Mouse (Mus musculus) left cerebral cortex, adult 2 months (tissue): Measurements from ENCODE around the gene Tmem200a. TPM values are rescaled to one million over a fixed set of nuclear protein-coding genes. Genes with fewer than 3 reads are reported as not detected.
"Not testable (repeated sequence)": the region's sequence is repeated elsewhere in the genome, so short reads cannot be mapped to it uniquely, and the experiment has no call there.

Experiments
- DNase-seq, 2 experiments: peaks; one replicate each; pipeline ENCODE4 v3.0.0; 2021 to 2022; ENCODE audit warnings: low spot score in 2 of 2, mixed read lengths in 1 of 2; ENCODE audit errors: extremely low spot score in 1 of 2
- H3K27ac ChIP-seq: fragments of 200-600 bp; 2 replicates; pipeline ENCODE4 v1.8.1; 2022
- H3K4me3 ChIP-seq: fragments of 200-600 bp; 2 replicates; pipeline ENCODE4 v1.8.1; 2022
- CTCF ChIP-seq: fragments of 200-600 bp; IDR thresholded peaks from 2 replicates; pipeline ENCODE4 v1.8.1; 2022; ENCODE audit warnings: antibody characterized with exemption, mild to moderate bottlenecking, moderate library complexity
- intact Hi-C: fragments of 180-260 bp; cut with DNase I; formaldehyde crosslinking; loops from one replicate; pipeline ENCODE4 v1.15.1; 2025
- total RNA-seq, 2 experiments: library from RNA; stranded (reverse); gene quantifications; 2 replicates each; pipeline ENCODE4 v1.2.3; 2021

Tmem200a gene
- total RNA-seq, 2 experiments from 2014 or later, result 18.3 to 21.0 TPM

GRCm38 (mm10) chr10:25927553-25928447, 151.1 kb downstream of the Tmem200a start:
- no peak overlapping the region for H3K27ac ChIP-seq
- no peak for TF ChIP-seq CTCF
- intact Hi-C loops, result no loop called here
- DNase-seq, result no peak
- H3K4me3 ChIP-seq, result no peak overlapping the region

- intact Hi-C loops, result no loop called here
- Histone ChIP-seq H3K27ac (no peak overlapping the region), H3K4me3 (no peak overlapping the region)
- no peak for TF ChIP-seq CTCF
- no peak for DNase-seq
Measured at GRCm38 (mm10) chr10:25920640-25921278, 158.1 kb downstream of the Tmem200a start.

- no peak for TF ChIP-seq CTCF
- DNase-seq, result no peak
- intact Hi-C loops, result no loop called here
- H3K27ac ChIP-seq, result no peak overlapping the region
- no peak overlapping the region for H3K4me3 ChIP-seq
Measured at GRCm38 (mm10) chr10:25918103-25918502, 160.7 kb downstream of the Tmem200a start.

GRCm38 (mm10) chr10:25910270-25910669, 168.6 kb downstream of the Tmem200a start:
- no peak overlapping the region for H3K27ac ChIP-seq
- DNase-seq, result no peak
- no peak for TF ChIP-seq CTCF
- H3K4me3 ChIP-seq, result no peak overlapping the region
- intact Hi-C loops, result no loop called here

- Histone ChIP-seq H3K4me3 (no peak overlapping the region), H3K27ac (no peak overlapping the region)
- TF ChIP-seq CTCF, result peak; percentile 2
- intact Hi-C loops, result no loop called here
- no peak for DNase-seq
Measured at GRCm38 (mm10) chr10:25908027-25909012, 170.5 kb downstream of the Tmem200a start.

GRCm38 (mm10) chr10:25894126-25894525, 184.7 kb downstream of the Tmem200a start:
- DNase-seq, intact Hi-C loops, H3K27ac ChIP-seq, H3K4me3 ChIP-seq: not testable (repeated sequence)

GRCm38 (mm10) chr10:25887225-25887624, 191.6 kb downstream of the Tmem200a start:
- intact Hi-C loops, result no loop called here
- Histone ChIP-seq H3K27ac (no peak overlapping the region), H3K4me3 (no peak overlapping the region)
- no peak for DNase-seq
- TF ChIP-seq CTCF, result no peak

- no peak overlapping the region for H3K27ac ChIP-seq
- no peak overlapping the region for H3K4me3 ChIP-seq
- DNase-seq, result no peak
- no peak for TF ChIP-seq CTCF
- intact Hi-C loops, result no loop called here
Measured at GRCm38 (mm10) chr10:25884512-25884911, 194.3 kb downstream of the Tmem200a start.

- Histone ChIP-seq H3K4me3 (no peak overlapping the region), H3K27ac (no peak overlapping the region)
- TF ChIP-seq CTCF, result no peak
- intact Hi-C loops, result no loop called here
- DNase-seq, result no peak
Measured at GRCm38 (mm10) chr10:25877731-25878130, 201.1 kb downstream of the Tmem200a start.

- Histone ChIP-seq H3K27ac (no peak overlapping the region), H3K4me3 (no peak overlapping the region)
- DNase-seq, result no peak
- no peak for TF ChIP-seq CTCF
- intact Hi-C loops, result no loop called here
Measured at GRCm38 (mm10) chr10:25876809-25877208, 202.0 kb downstream of the Tmem200a start.

- no peak overlapping the region for H3K4me3 ChIP-seq
- DNase-seq, result no peak
- intact Hi-C loops, result no loop called here
- no peak for TF ChIP-seq CTCF
- H3K27ac ChIP-seq, result no peak overlapping the region
Measured at GRCm38 (mm10) chr10:25868739-25869138, 210.1 kb downstream of the Tmem200a start.

Other genes starting within 250 kb of the Tmem200a start
- gene Gm9767, start 797 bp downstream of the Tmem200a start, total RNA-seq, result 1 to 10 TPM in 1 of 2 experiments, under 1 TPM in 1; 0.58 to 1.2 TPM
- gene Samd3, start 150.7 kb upstream of the Tmem200a start, total RNA-seq, result 1 to 10 TPM; 2.1 to 2.2 TPM